Mouse (Mus musculus) hindbrain, postnatal 0 days (tissue): ENCODE measurements around the gene Gm21973. TPM values are rescaled to one million over a fixed set of nuclear protein-coding genes. Genes with fewer than 3 reads are reported as not detected.

Experiments used
- ATAC-seq: fragments of 200-750 bp; cut with Nextera tagmentation; 2 replicates; pipeline ENCODE4 v1.8.0; 2017; ENCODE audit warnings: mild to moderate bottlenecking, moderate TSS enrichment, moderate library complexity
- DNase-seq: peaks from one replicate; pipeline ENCODE4 v3.0.0-alpha.2; 2015; ENCODE audit warnings: low spot score
- H3K27ac ChIP-seq: fragments of 300-500 bp; sonication (generic); 2 replicates; pipeline ENCODE4 v1.5.1; 2014; ENCODE audit warnings: mild to moderate bottlenecking
- H3K27me3 ChIP-seq: fragments of 300-500 bp; sonication (generic); 2 replicates; pipeline ENCODE4 v1.6.1; 2014; ENCODE audit warnings: low read length, mixed read lengths; ENCODE audit not compliant: insufficient read depth
- H3K36me3 ChIP-seq: fragments of 300-500 bp; sonication (generic); 2 replicates; pipeline ENCODE4 v1.6.1; 2014; ENCODE audit warnings: low read length, mixed read lengths; ENCODE audit not compliant: insufficient read depth
- H3K4me1 ChIP-seq: fragments of 300-500 bp; sonication (generic); 2 replicates; pipeline ENCODE4 v1.6.1; 2014; ENCODE audit warnings: antibody characterized with exemption, low read length, mixed read lengths; ENCODE audit not compliant: insufficient read depth
- H3K4me2 ChIP-seq: fragments of 300-500 bp; sonication (generic); 2 replicates; pipeline ENCODE4 v1.6.1; 2014; ENCODE audit warnings: low read depth, mild to moderate bottlenecking, low read length, moderate library complexity, mixed read lengths
- H3K4me3 ChIP-seq: fragments of 300-500 bp; sonication (generic); 2 replicates; pipeline ENCODE4 v1.5.1; 2014; ENCODE audit warnings: low read length
- H3K9ac ChIP-seq: fragments of 300-500 bp; sonication (generic); replicated peaks from 2 replicates; pipeline ENCODE4 v1.6.1; 2014; ENCODE audit warnings: mild to moderate bottlenecking, low read length, moderate library complexity, mixed read lengths
- H3K9me3 ChIP-seq: fragments of 300-500 bp; sonication (generic); 2 replicates; pipeline ENCODE4 v1.6.1; 2016; ENCODE audit warnings: low read length, mixed read lengths
- CTCF ChIP-seq: IDR thresholded peaks from 2 replicates; pipeline ENCODE4 v1.5.1; 2016; ENCODE audit warnings: antibody characterized with exemption, control low read depth, low read depth
- WGBS: fragments of 180-500 bp; shearing (Covaris S2); extraction: QIAGEN DNeasy Blood & Tissue Kit; methylation state at CpG from one replicate; pipeline ENCODE4 v1.1.7; 2014; 5-methylcytosine and 5-hydroxymethylcytosine counted together
- polyA plus RNA-seq: library from polyadenylated mRNA; unstranded; fragments of >200 nt; fragmentation: Nextera tagmentation; extraction: Ambion mirVana; gene quantifications from 2 replicates; pipeline ENCODE4 v1.2.1, GENCODE M21; 2015
- total RNA-seq: library from RNA; depleted of rRNA; stranded (reverse); fragments of >200 nt; gene quantifications from 2 replicates; pipeline ENCODE4 v1.2.3, GENCODE M21; 2014

Gm21973 gene
- total and polyA plus RNA-seq, 2 experiments from 2014 or later = not detected

GRCm38 (mm10) chr15:10299467-10299866 lies 25.7 kb upstream of the Gm21973 start:
- ATAC-seq (no peak), DNase-seq (no peak)
- WGBS = 52% methylated on average over 3 of the region's 3 CpGs
- H3K4me3 ChIP-seq = no peak overlapping the region
- no peak overlapping the region for H3K4me2 ChIP-seq
- H3K27me3 ChIP-seq = no peaks in the 10 kb centered on the region
- H3K36me3 ChIP-seq = no peaks in the 10 kb centered on the region
- TF ChIP-seq CTCF = no peak
- H3K4me1 ChIP-seq = no peaks in the 10 kb centered on the region
- no peak overlapping the region for H3K9ac ChIP-seq
- no peaks in the 10 kb centered on the region for H3K9me3 ChIP-seq
- H3K27ac ChIP-seq = no peak overlapping the region

- Histone ChIP-seq H3K27me3 (no peaks in the 10 kb centered on the region), H3K9ac (no peak overlapping the region), H3K9me3 (no peaks in the 10 kb centered on the region), H3K4me2 (no peak overlapping the region), H3K36me3 (no peaks in the 10 kb centered on the region), H3K4me1 (no peaks in the 10 kb centered on the region), H3K4me3 (no peak overlapping the region), H3K27ac (no peak overlapping the region)
- WGBS = 90% methylated on average over 1 of the region's 1 CpGs
- no peak for TF ChIP-seq CTCF
- DNase-seq = no peak
- no peak for ATAC-seq
Measured at GRCm38 (mm10) chr15:10306461-10306860, 18.7 kb upstream of the Gm21973 start.

- WGBS = 83% methylated on average over 5 of the region's 5 CpGs
- Histone ChIP-seq H3K36me3 (no peaks in the 10 kb centered on the region), H3K27me3 (no peaks in the 10 kb centered on the region), H3K4me3 (no peak overlapping the region), H3K4me2 (no peak overlapping the region), H3K9me3 (no peaks in the 10 kb centered on the region), H3K4me1 (no peaks in the 10 kb centered on the region), H3K9ac (no peak overlapping the region), H3K27ac (no peak overlapping the region)
- no peak for DNase-seq
- no peak for ATAC-seq
- no peak for TF ChIP-seq CTCF
Measured at GRCm38 (mm10) chr15:10311826-10312225, 13.4 kb upstream of the Gm21973 start.

- H3K27me3 ChIP-seq = no peaks in the 10 kb centered on the region
- H3K4me2 ChIP-seq = no peak overlapping the region
- no peaks in the 10 kb centered on the region for H3K36me3 ChIP-seq
- no peak overlapping the region for H3K9ac ChIP-seq
- H3K4me1 ChIP-seq = no peaks in the 10 kb centered on the region
- H3K27ac ChIP-seq = no peak overlapping the region
- no peak overlapping the region for H3K4me3 ChIP-seq
- WGBS = 55% methylated on average over 6 of the region's 7 CpGs
- peak; percentile 79 for TF ChIP-seq CTCF
- DNase-seq = peak; percentile 85
- no peaks in the 10 kb centered on the region for H3K9me3 ChIP-seq
- peak; percentile 91 for ATAC-seq
Measured at GRCm38 (mm10) chr15:10313522-10314455, 11.4 kb upstream of the Gm21973 start.

GRCm38 (mm10) chr15:10330626-10331025 lies 5.4 kb downstream of the Gm21973 start:
- no peak for DNase-seq
- WGBS = 66% methylated on average over 3 of the region's 3 CpGs
- Histone ChIP-seq H3K27me3 (no peaks in the 10 kb centered on the region), H3K4me1 (no peaks in the 10 kb centered on the region), H3K9ac (no peak overlapping the region), H3K9me3 (no peaks in the 10 kb centered on the region), H3K4me3 (no peak overlapping the region), H3K4me2 (no peak overlapping the region), H3K36me3 (no peaks in the 10 kb centered on the region), H3K27ac (no peak overlapping the region)
- ATAC-seq = no peak
- no peak for TF ChIP-seq CTCF

- Histone ChIP-seq H3K4me2 (no peak overlapping the region), H3K27me3 (no peaks in the 10 kb centered on the region), H3K27ac (no peak overlapping the region), H3K4me1 (no peaks in the 10 kb centered on the region), H3K4me3 (no peak overlapping the region), H3K9ac (no peak overlapping the region), H3K36me3 (no peaks in the 10 kb centered on the region), H3K9me3 (no peaks in the 10 kb centered on the region)
- no peak for TF ChIP-seq CTCF
- 100% methylated on average over 1 of the region's 1 CpGs for WGBS
- ATAC-seq (no peak), DNase-seq (no peak)
Measured at GRCm38 (mm10) chr15:10332566-10332965, 7.4 kb downstream of the Gm21973 start.

GRCm38 (mm10) chr15:10338606-10339005 lies 13.4 kb downstream of the Gm21973 start:
- Histone ChIP-seq H3K9ac (no peak overlapping the region), H3K36me3 (no peaks in the 10 kb centered on the region), H3K27me3 (no peaks in the 10 kb centered on the region), H3K4me2 (no peak overlapping the region), H3K9me3 (no peaks in the 10 kb centered on the region), H3K4me1 (no peaks in the 10 kb centered on the region), H3K4me3 (no peak overlapping the region), H3K27ac (no peak overlapping the region)
- TF ChIP-seq CTCF = no peak
- ATAC-seq (no peak), DNase-seq (no peak)
- WGBS = 71% methylated on average over 3 of the region's 3 CpGs
